Mouse (Mus musculus) activated CD4-positive, CD25-positive, alpha-beta regulatory T cell, adult 4 months (primary cell): ENCODE data around the gene Prox1. TPM values are rescaled to one million over a fixed set of nuclear protein-coding genes. Genes with fewer than 3 reads are reported as not detected.

Experiments
- ATAC-seq: one replicate; pipeline ENCODE4 v1.8.0; 2017
- polyA plus RNA-seq, 2 experiments: library from polyadenylated mRNA; unstranded; fragments of 100-300 nt; shearing (Covaris generic); gene quantifications; one replicate each; pipeline ENCODE4 v1.2.1; 2017

Gene Prox1
- polyA plus RNA-seq, result under 1 TPM in 1 of 2 experiments, not detected in 1; 0.05 TPM

GRCm38 (mm10) chr1:190169911-190170818, at the start of gene Prox1:
Prox1 (minus strand) TSS chr1:190170714.
- ATAC-seq, result peak; percentile 66

- ATAC-seq, result no peak
Measured at GRCm38 (mm10) chr1:190216621-190217020, 46.1 kb upstream of the Prox1 start.

- no peak for ATAC-seq
Measured at GRCm38 (mm10) chr1:190214626-190215025, 44.1 kb upstream of the Prox1 start.

GRCm38 (mm10) chr1:190213175-190213574, 42.7 kb upstream of the Prox1 start:
- no peak for ATAC-seq

- ATAC-seq, result no peak
Measured at GRCm38 (mm10) chr1:190207246-190207645, 36.7 kb upstream of the Prox1 start.

- no peak for ATAC-seq
Measured at GRCm38 (mm10) chr1:190205691-190206090, 35.2 kb upstream of the Prox1 start.

GRCm38 (mm10) chr1:190204378-190205070, 34.0 kb upstream of the Prox1 start:
- no peak for ATAC-seq

GRCm38 (mm10) chr1:190201696-190202095, 31.2 kb upstream of the Prox1 start:
- ATAC-seq, result no peak

GRCm38 (mm10) chr1:190200996-190201395, 30.5 kb upstream of the Prox1 start:
- ATAC-seq, result no peak

GRCm38 (mm10) chr1:190198247-190198646, 27.7 kb upstream of the Prox1 start:
- no peak for ATAC-seq

- ATAC-seq, result no peak
Measured at GRCm38 (mm10) chr1:190192011-190192410, 21.5 kb upstream of the Prox1 start.

- no peak for ATAC-seq
Measured at GRCm38 (mm10) chr1:190190231-190190965, 19.9 kb upstream of the Prox1 start.

GRCm38 (mm10) chr1:190189125-190189524, 18.6 kb upstream of the Prox1 start:
- ATAC-seq, result no peak

- ATAC-seq, result no peak
Measured at GRCm38 (mm10) chr1:190186336-190186735, 15.8 kb upstream of the Prox1 start.

- ATAC-seq, result no peak
Measured at GRCm38 (mm10) chr1:190185284-190185683, 14.8 kb upstream of the Prox1 start.

- ATAC-seq, result no peak
Measured at GRCm38 (mm10) chr1:190183574-190183973, 13.1 kb upstream of the Prox1 start.

- no peak for ATAC-seq
Measured at GRCm38 (mm10) chr1:190181765-190182164, 11.3 kb upstream of the Prox1 start.

GRCm38 (mm10) chr1:190180861-190181260, 10.3 kb upstream of the Prox1 start:
- no peak for ATAC-seq

- no peak for ATAC-seq
Measured at GRCm38 (mm10) chr1:190176961-190177360, 6.4 kb upstream of the Prox1 start.

- no peak for ATAC-seq
Measured at GRCm38 (mm10) chr1:190174671-190175661, 4.5 kb upstream of the Prox1 start.

GRCm38 (mm10) chr1:190174231-190174630, 3.7 kb upstream of the Prox1 start:
- ATAC-seq, result no peak

- ATAC-seq, result no peak
Measured at GRCm38 (mm10) chr1:190173596-190173995, 3.1 kb upstream of the Prox1 start.
